Mouse (Mus musculus): Measurements from ENCODE around the gene Dnase2a. TPM values are rescaled to one million over a fixed set of nuclear protein-coding genes. Genes with fewer than 3 reads are reported as not detected.

The Dnase2a gene
- total RNA-seq (2012; rRNA removed) (53.7 and 62.3 TPM in 2 replicates), polyA plus RNA-seq (2012; ENCODE audit: insufficient read depth in 1 of 2, insufficient read length in 2 of 2, low read depth in 1 of 2, low replicate concordance in 2 of 2, missing spikeins in 1 of 2) (10 to 100 TPM in 1 of 2 experiments, not detected in 1; 83.4 TPM)

GRCm38 (mm10) chr8:84908421-84909161 lies at the start of gene Dnase2a:
Gene Dnase2a, plus strand, starts transcription at chr8:84908560.
- peaks cover 32% of the 10 kb centered on the region for H3K79me2 ChIP-seq (ENCODE audit: control insufficient read depth, insufficient read depth, low read length, poor library complexity)
- peak within 1 kb of the TSS; percentile 96 for H3K9ac ChIP-seq (ENCODE audit: control insufficient read depth, low read depth, low read length, poor library complexity, severe bottlenecking)
- peak; percentile 99 for DNase-seq (ENCODE audit: low read depth, low spot score)
- peak within 1 kb of the TSS; percentile 95 for H3K27ac ChIP-seq (ENCODE audit: control insufficient read depth, low read depth, low read length)
- H3K36me3 ChIP-seq (ENCODE audit: control insufficient read depth in 1 of 2, insufficient read depth in 2 of 2, low read length in 2 of 2): peaks cover 9 to 30% of the 10 kb centered on the region in 2 experiments; a peak in 3 of 4 replicates
- no peaks in the 10 kb centered on the region for H3K27me3 ChIP-seq (ENCODE audit: control insufficient read depth in 1 of 2, insufficient read depth in 2 of 2, low read length in 2 of 2)
- peak within 1 kb of the TSS; percentile 74 to 94 for H3K4me3 ChIP-seq (ENCODE audit: control insufficient read depth in 1 of 2, insufficient read depth in 1 of 2, low read depth in 2 of 2, low read length in 2 of 2)
- H3K4me1 ChIP-seq (ENCODE audit: control insufficient read depth in 1 of 2, insufficient read depth in 2 of 2, low read length in 2 of 2): peaks cover 2 to 38% of the 10 kb centered on the region in 2 experiments; a peak in 3 of 4 replicates
- TF ChIP-seq GABPA (IDR thresholded peaks at IDR 0.05; ENCODE audit: low read depth, low read length) (no peak), ETS1 (IDR thresholded peaks at IDR 0.05; ENCODE audit: low read depth, low read length) (0 out of 2 replicates have a peak, but pooled peaks have one; percentile 6), TCF12 (IDR thresholded peaks at IDR 0.05; ENCODE audit: low read depth, low read length) (peak; percentile 68; the same call in 1 of the 2 replicates), RAD21 (IDR thresholded peaks at IDR 0.05; ENCODE audit: low read depth, low read length) (no peak), MAZ (IDR thresholded peaks at IDR 0.05; ENCODE audit: low read depth, low read length) (peak; percentile 57; the same call in 1 of the 2 replicates), USF2 (IDR thresholded peaks at IDR 0.05; ENCODE audit: borderline replicate concordance in 1 of 2, insufficient read depth in 1 of 2, low read depth in 1 of 2, low read length in 2 of 2) (peak; percentile 77 to 89), POLR2AphosphoS5 (IDR thresholded peaks at IDR 0.05; ENCODE audit: borderline replicate concordance, low read depth, low read length) (no peak; the same call in 1 of the 2 replicates), HCFC1 (IDR thresholded peaks at IDR 0.05; ENCODE audit: low read depth, low read length) (peak; percentile 66; the same call in 1 of the 2 replicates), POLR2A (IDR thresholded peaks at IDR 0.05; ENCODE audit: control insufficient read depth in 1 of 2, insufficient read depth in 1 of 2, low read depth in 1 of 2, low read length in 2 of 2, poor library complexity in 1 of 2) (peak; percentile 83 to 98), NELFE (IDR thresholded peaks at IDR 0.05; ENCODE audit: low read depth, low read length) (peak; percentile 96), NRF1 (IDR thresholded peaks at IDR 0.05; ENCODE audit: insufficient read depth, low read depth, low read length, poor library complexity, severe bottlenecking) (no peak), BHLHE40 (IDR thresholded peaks at IDR 0.05; ENCODE audit: borderline replicate concordance, low read depth, low read length) (peak; percentile 83; the same call in 1 of the 2 replicates), ZC3H11A (IDR thresholded peaks at IDR 0.05; ENCODE audit: low read depth, low read length) (no peak), TAL1 (IDR thresholded peaks at IDR 0.05; ENCODE audit: low read length) (no peak), MAX (IDR thresholded peaks at IDR 0.05; ENCODE audit: low read length) (peak; percentile 88), POLR2AphosphoS2 (IDR thresholded peaks at IDR 0.05; ENCODE audit: low read length) (peak; percentile 84), MXI1 (IDR thresholded peaks at IDR 0.05; ENCODE audit: low read depth, low read length) (peak; percentile 84), SMC3 (IDR thresholded peaks at IDR 0.05; ENCODE audit: low read depth, low read length) (0 out of 2 replicates have a peak, but pooled peaks have one; percentile 2), ELF1 (IDR thresholded peaks at IDR 0.05; ENCODE audit: low read depth, low read length) (0 out of 2 replicates have a peak, but pooled peaks have one; percentile 7), EP300 (IDR thresholded peaks at IDR 0.05; ENCODE audit: low read depth in 1 of 2, low read length in 2 of 2) (no peak), ZMIZ1 (IDR thresholded peaks at IDR 0.05; ENCODE audit: low read depth, low read length) (peak; percentile 95), KAT2A (conservative IDR thresholded peaks at IDR 0.05; ENCODE audit: low read depth, low read length) (no peak; the same call in 1 of the 2 replicates), JUND (IDR thresholded peaks at IDR 0.05; ENCODE audit: low read depth, low read length) (no peak), TBP (IDR thresholded peaks at IDR 0.05; ENCODE audit: low read depth, low read length) (peak; percentile 91), SIN3A (IDR thresholded peaks at IDR 0.05; ENCODE audit: low read length) (peak; percentile 91), USF1 (IDR thresholded peaks at IDR 0.05; ENCODE audit: low read depth, low read length) (peak; percentile 98), MEF2A (IDR thresholded peaks at IDR 0.05; ENCODE audit: extremely low read depth, insufficient replicate concordance, low read depth, low read length, poor library complexity, severe bottlenecking) (no peak), MYC (IDR thresholded peaks at IDR 0.05; ENCODE audit: low read depth, low read length) (peak; percentile 81; the same call in 1 of the 2 replicates), E2F4 (IDR thresholded peaks at IDR 0.05; ENCODE audit: borderline replicate concordance, low read depth, low read length) (peak; percentile 51; the same call in 1 of the 2 replicates)
- H3K9me3 ChIP-seq (replicated peaks; ENCODE audit: insufficient read depth, low read length): no peaks in the 10 kb centered on the region
